11 mouse cellular contexts compared by ENCODE assay signal in the genomic region with DNA sequence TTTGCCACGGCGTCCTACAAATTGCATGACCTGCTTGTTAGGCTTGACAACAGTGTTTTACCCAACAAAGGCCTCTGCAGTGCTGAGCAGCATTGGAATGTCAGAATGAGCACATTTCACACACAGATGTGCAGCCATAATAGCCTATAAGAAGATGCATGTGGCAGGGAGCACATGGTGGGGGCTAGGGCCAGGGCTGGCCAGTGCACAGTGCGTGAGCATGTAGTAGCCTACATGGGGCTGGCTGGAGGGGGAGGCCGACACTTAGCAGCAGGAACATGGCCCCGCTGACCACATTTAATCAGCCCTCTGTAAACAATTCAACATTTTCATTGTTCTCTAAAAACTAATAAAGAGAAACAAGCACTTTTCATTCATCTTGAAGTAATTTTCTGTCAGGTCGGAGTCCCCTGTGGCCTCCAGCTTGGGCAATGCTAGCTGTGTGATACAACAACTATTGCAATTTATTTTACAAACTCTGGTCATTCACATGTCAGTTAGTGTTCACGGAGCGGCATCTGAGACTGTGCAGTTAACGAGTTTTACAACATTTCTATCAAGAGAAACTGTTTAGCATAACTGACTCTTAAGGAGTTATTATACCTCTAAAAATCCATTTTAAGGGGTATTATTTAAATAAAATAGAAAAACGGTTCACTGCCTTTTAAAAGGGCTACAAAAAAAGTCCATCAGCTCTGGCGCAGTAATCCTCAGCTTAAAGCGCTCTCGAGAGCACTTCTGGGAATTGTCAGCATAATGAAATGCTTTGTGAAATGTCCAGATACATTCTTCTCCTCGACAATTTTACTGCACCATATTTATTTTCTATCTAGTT.
A peak's percentile ranks its signal among the peaks of the same experiment; 100 is the strongest.
DNase-seq lines count a peak whose midpoint lies in the region; ATAC-seq lines count a peak whose summit lies in the region.
"Had no signal": no experiment of that assay in that cellular context is flagged by ENCODE, and none has a peak within 500 bp of the region (broad histone marks: within the 10 kb centered on the region; RNA-seq: fewer than 3 reads in every experiment).

No protein-coding gene starts in this region.

- H3K36me3 ChIP-seq in embryonic facial prominence, embryonic 13.5 days: no peaks in the 10 kb centered on the region
- no peaks in the 10 kb centered on the region for H3K36me3 ChIP-seq in hindbrain, embryonic 14.5 days (replicated peaks; ENCODE audit: control insufficient read depth, insufficient read depth)
- no peaks in the 10 kb centered on the region for H3K36me3 ChIP-seq in midbrain, embryonic 15.5 days (replicated peaks)
- H3K36me3 ChIP-seq: G1E had no signal

- no peak overlapping the region for H3K4me2 ChIP-seq in embryonic facial prominence, embryonic 13.5 days
- H3K4me2 ChIP-seq in hindbrain, embryonic 14.5 days (replicated peaks): peak overlapping the region; percentile 46
- H3K4me2 ChIP-seq in midbrain, embryonic 15.5 days: peak overlapping the region; percentile 47

- H3K4me3 ChIP-seq in embryonic facial prominence, embryonic 13.5 days: no peak overlapping the region
- peak overlapping the region; percentile 9; the same call in 1 of the 2 replicates for H3K4me3 ChIP-seq in hindbrain, embryonic 14.5 days (replicated peaks; ENCODE audit: low read length)
- peak overlapping the region; percentile 28 for H3K4me3 ChIP-seq in midbrain, embryonic 15.5 days

- WGBS in embryonic facial prominence, embryonic 13.5 days: 57% methylated on average over 14 of the region's 14 CpGs
- WGBS in hindbrain, embryonic 14.5 days: 15% methylated on average over 14 of the region's 14 CpGs
- 11% methylated on average over 14 of the region's 14 CpGs for WGBS in midbrain, embryonic 15.5 days

- no peak overlapping the region for H3K27ac ChIP-seq in embryonic facial prominence, embryonic 13.5 days
- H3K27ac ChIP-seq in hindbrain, embryonic 14.5 days: peak overlapping the region; percentile 67
- no peak overlapping the region for H3K27ac ChIP-seq in midbrain, embryonic 15.5 days

- ATAC-seq in embryonic facial prominence, embryonic 13.5 days (ENCODE audit: insufficient number of reproducible peaks, insufficient read depth, low FRiP score, low TSS enrichment, low read depth): peak; percentile 26; the same call in 1 of the 2 replicates
- ATAC-seq in hindbrain, embryonic 14.5 days (ENCODE audit: low FRiP score): peak; percentile 83
- ATAC-seq in midbrain, embryonic 15.5 days (replicated peaks): peak; percentile 91

- DNase-seq in embryo, embryonic 11 days: peak; percentile 69
- DNase-seq in hindbrain, embryonic 14.5 days (ENCODE audit: low spot score): peak; percentile 67
- no peak for DNase-seq in urinary bladder, postnatal 36 days (ENCODE audit: low spot score in 2 of 2)
- DNase-seq in heart, postnatal 14 days: no peak
- no peak for DNase-seq in thymus, postnatal 25 days
- DNase-seq in left cerebral cortex, postnatal 25 days (ENCODE audit: low spot score in 2 of 2): no peak
- DNase-seq: adrenal gland, postnatal 25 days; cerebellum, adult 9-10 months had no signal

- intact Hi-C loops in heart, postnatal 14 days (cut with DNase I): no loop called here
- intact Hi-C loops in left cerebral cortex, postnatal 25 days (cut with DNase I): no loop called here

- H3K9me3 ChIP-seq in embryonic facial prominence, embryonic 13.5 days: no peaks in the 10 kb centered on the region
- no peaks in the 10 kb centered on the region for H3K9me3 ChIP-seq in hindbrain, embryonic 14.5 days (ENCODE audit: control insufficient read depth, low read length)
- H3K9me3 ChIP-seq in midbrain, embryonic 15.5 days: no peaks in the 10 kb centered on the region
- H3K9me3 ChIP-seq: G1E had no signal

- peaks cover 10% of the 10 kb centered on the region for H3K4me1 ChIP-seq in embryonic facial prominence, embryonic 13.5 days
- H3K4me1 ChIP-seq in hindbrain, embryonic 14.5 days (replicated peaks; ENCODE audit: control insufficient read depth, insufficient read depth, low read length): peaks cover 20% of the 10 kb centered on the region
- peaks cover 10% of the 10 kb centered on the region for H3K4me1 ChIP-seq in midbrain, embryonic 15.5 days

- H3K27me3 ChIP-seq in embryonic facial prominence, embryonic 13.5 days: no peaks in the 10 kb centered on the region
- no peaks in the 10 kb centered on the region for H3K27me3 ChIP-seq in hindbrain, embryonic 14.5 days (ENCODE audit: control insufficient read depth, insufficient read depth, low read length)
- H3K27me3 ChIP-seq in midbrain, embryonic 15.5 days (replicated peaks): no peaks in the 10 kb centered on the region

- H3K9ac ChIP-seq in embryonic facial prominence, embryonic 13.5 days: no peak overlapping the region
- H3K9ac ChIP-seq in hindbrain, embryonic 14.5 days: peak overlapping the region; percentile 30; the same call in 1 of the 2 replicates
- 0 out of 2 replicates have a peak overlapping the region, but pooled peaks have one; percentile 2 for H3K9ac ChIP-seq in midbrain, embryonic 15.5 days

Comparison
In these comparisons a context has a peak if more than half of its experiments do, and no peak if none do; other contexts are left out.
1. DNase-seq: peak in embryo, embryonic 11 days (single experiment) and hindbrain, embryonic 14.5 days (single experiment); none in urinary bladder, postnatal 36 days (0 of 2), heart, postnatal 14 days (0 of 2), thymus, postnatal 25 days (single experiment) and left cerebral cortex, postnatal 25 days (0 of 2).
2. ATAC-seq: peak in every context shown above with its lines; median percentile 91 in midbrain, embryonic 15.5 days; 83 in hindbrain, embryonic 14.5 days; 26 in embryonic facial prominence, embryonic 13.5 days.